Mouse (Mus musculus) A20 (cell line): ENCODE data around the gene Gtf3c2.
A peak's percentile ranks its signal among the peaks of the same experiment; 100 is the strongest.
"Not testable (repeated sequence)": the region's sequence is repeated elsewhere in the genome, so short reads cannot be mapped to it uniquely, and the experiment has no call there.

Experiments used
- DNase-seq: peaks from one replicate; pipeline ENCODE4 v3.0.0-alpha.2; 2011; ENCODE audit warnings: low read depth, low spot score

Gene Gtf3c2

DNA sequence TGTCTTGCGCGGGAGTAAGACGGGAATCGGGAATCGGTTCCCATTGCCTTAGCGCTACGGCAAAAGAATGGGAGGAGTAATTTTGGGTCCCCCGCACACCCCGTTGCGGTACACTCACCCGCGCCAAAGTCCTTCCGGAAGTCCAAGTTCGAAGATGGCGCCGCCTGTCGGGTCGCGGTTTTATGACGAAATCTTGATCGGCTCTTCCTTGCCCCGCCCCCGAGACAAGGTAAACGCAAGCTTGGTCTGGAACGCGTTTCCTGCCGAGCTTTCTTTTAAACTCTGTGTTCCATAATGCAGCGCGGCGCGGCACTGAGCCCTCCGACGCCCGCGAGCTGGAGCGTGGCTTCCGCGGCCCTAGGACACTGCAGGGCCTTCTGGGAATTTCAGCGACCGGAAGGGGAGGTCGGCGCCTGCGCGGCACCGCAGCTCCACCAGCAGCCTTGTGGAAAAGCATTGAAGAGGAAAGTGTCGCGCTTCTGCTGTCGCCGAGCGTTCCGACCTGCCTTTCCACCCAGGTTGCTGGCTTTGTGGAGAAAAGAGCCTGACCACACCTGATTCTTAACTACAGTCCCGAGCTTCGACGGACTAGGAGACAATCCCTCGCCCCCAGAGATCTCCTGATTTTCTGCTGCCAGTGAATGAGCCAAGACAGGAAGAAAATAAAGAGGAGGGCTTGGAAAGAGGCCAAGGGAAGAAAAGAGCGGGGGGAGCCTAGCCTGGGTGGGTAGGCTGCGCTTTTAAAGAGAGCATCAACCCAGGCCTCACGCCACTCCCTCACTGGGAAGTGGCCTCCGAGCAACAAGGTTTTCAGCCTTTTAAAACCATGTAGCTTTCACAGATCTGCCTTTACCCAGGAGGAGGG lies at the start of gene Gtf3c2, which contains the start of gene Gm29609:
Gtf3c2 (minus strand) TSS at position 379 of the 865 bp plus-strand sequence.
Gm29609 (minus strand) TSS at position 146 of the 865 bp plus-strand sequence.
- DNase-seq, result peak; percentile 96

DNA sequence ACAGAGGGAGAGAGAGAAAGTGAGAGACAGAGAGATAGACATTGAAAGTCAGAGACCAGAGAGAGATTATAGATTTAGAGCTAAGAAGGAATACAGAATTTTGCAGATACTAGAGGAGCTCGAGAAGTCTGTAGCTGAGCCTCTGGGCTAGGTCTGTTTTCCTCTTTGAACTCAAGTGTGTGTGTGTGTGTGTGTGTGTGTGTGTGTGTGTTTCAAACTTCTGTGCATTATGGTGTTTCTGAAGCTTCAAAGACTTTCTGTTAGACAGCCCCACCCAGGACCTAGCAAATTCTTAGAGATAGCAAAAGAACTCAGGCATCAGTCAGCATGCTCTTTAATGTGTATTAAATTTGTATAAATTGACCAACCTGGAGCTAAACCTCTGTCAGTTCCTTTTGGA lies 46.7 kb upstream of the Gtf3c2 start:
- no peak for DNase-seq

DNA sequence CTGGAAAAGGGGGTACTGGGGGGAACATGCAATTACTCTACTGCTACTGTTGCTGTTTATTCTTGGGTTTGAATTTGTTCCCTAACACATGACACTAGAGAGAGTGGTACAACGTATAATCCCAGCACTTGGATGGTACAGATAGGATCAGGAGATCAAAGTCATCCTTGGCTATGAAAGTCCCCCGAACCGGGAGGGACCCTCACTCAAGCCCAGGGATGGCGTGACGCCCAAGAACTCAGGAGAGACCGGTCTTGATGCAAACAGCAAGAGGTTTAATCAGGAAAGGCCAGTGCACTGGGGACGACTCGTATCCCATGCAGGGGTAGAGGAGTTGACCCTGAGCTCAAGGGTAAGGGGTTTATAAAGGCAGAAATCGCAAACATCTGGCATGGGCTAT lies 42.8 kb upstream of the Gtf3c2 start:
- no peak for DNase-seq

DNA sequence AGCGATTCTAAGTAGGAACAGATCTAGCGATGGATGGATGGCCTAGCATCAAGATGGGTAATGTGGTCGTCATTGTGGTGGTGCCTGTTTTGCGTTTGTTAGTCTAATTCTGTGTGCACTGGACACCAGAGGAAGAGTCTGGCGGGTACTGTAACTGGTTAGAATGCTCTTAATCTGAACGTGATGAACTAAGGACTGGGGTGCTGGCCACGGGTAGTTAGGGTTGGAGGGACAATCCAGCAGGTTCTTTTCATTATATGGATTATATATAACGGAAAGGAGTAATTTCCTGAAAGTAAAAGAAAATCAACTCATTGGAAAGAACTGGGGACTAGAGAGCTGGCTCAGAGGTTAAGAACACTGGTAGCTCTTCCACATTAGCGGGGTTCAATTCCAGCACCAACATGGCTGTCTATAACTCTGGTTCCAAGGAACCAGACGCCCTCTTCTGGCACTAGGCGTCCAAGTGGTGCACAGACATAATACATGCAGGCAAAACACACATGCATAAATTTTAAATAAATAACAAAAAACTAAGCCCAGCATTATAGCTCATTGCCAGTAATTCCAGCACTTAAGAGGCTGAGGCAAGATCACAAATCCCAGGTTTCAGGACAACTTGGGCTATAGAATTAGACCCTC lies 41.5 kb upstream of the Gtf3c2 start:
- DNase-seq, result peak; percentile 87

DNA sequence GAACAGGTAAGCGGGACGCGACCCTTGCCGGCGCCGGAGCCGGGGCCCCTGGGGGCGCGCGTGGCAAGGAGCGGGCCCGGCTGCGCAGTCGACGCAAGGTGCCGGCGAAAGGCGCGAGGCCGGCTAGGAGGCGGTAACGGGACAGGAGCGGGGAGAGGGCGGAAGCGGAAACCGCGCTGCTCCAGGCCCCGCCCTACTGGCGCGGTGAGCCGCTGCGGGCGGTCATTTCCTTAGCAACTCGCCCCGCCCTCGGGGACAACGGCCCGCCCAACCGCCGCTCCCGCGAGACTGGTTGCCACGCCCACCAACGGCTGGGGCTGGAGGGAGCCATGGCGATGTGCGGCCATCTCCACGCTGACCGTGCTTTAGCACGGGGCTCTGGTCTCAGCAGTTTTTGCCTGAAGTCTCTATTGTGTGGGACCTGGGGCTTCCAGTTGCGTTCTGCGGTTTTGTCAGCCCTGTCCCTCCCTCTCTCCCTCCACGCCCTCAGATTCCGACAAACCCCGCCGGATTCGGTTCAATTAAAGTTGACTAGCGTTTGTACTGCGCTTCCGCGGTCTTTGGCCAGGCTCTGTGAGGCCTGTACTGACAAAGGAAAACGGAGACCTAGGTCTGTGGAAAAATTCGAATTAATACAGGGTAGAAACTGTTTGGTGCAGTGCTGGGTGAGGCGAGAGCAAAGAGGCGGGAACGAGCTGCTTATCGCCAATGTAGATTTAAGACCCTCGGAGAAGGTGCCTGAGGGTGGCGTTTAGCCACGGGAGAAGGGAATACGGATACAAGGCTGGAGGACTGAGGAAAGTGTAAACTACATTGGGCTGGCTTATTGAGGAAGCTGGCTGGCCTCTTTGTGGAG lies 40.7 kb upstream of the Gtf3c2 start, which contains the start of gene Ppm1g:
Ppm1g (minus strand) TSS at position 240 of the 856 bp plus-strand sequence.
- peak; percentile 97 for DNase-seq

DNA sequence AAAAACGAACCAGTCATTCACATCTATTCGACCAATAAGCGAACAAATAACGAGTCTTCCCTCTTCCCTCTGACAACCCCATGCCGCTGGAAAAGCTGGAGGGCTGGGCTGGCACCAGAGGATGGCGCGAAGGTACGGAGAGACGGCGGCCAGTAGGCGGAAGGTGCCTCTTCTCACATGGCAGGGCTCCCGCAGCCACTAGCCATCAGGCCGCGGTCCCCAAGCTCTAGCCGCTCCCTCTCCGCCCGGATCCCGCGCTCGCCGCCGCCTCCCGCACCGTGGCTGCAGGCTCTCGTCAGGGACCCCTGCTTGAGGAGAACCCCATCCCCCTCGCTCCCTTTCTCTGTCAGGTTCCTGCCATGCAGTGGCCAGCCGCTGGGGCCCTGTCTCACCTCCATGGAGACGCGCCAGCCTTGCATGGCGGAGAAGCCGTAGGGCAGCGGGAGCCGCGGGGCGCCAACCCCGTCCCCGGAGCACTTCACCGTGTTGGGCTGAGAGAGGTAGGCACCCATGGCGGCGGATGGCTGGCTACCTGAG lies 40.0 kb upstream of the Gtf3c2 start:
- no peak for DNase-seq

DNA sequence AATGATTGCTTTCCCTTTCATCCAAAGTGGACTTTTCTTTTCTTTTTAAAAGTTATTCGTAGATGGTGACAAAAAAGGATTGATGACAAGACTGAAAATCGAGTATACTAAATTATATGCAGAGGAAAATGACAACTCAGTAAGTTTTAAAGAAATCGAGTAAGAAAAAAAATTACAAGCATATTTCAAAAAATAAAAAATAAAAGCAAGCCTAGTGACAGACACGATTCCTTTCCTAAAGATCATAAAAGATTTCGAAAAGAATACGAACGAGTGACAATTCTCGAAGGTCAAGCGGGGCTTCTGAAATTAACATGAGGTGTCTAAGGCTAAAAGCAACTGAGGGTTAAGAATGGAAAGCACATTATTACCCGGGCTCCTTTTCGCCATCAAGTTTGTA lies 39.5 kb upstream of the Gtf3c2 start:
- peak; percentile 28 for DNase-seq

DNA sequence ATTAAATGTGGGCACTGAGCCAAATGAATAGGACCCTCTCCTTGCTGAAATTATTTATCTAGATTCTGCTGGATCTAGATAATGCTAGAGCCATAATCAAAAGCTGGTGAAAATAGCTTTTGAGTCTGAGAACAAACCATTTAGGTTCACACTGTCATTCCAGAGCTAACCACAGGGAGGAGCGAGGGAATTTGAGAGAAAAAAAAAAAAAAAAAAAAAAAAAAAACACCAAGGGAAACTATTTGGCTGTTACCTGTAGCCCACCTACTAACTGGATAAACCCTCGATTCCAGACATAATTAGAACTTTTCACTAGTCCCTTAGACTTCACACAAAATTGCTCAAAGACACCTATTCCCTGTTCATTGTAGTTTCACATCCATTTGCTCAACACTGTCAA lies 39.1 kb upstream of the Gtf3c2 start:
- DNase-seq, result peak; percentile 38

DNA sequence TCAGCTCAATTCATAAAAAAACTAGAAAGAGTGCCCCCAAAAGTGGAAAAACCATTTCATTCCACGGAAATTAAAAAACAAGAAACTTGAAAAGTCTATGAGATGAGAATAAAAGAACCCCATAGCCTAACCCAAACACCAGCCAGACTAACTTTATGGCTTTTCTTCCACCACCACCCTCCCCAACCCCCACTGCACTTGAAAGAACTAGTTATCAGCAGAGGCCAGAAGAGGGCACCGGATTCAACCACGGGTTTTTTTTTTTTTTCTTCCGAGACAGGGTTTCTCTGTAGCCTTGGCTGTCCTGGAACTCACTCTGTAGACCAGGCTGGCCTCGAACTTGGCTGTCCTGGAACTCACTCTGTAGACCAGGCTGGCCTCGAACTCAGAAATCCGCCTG lies 38.4 kb upstream of the Gtf3c2 start:
- peak; percentile 62 for DNase-seq

DNA sequence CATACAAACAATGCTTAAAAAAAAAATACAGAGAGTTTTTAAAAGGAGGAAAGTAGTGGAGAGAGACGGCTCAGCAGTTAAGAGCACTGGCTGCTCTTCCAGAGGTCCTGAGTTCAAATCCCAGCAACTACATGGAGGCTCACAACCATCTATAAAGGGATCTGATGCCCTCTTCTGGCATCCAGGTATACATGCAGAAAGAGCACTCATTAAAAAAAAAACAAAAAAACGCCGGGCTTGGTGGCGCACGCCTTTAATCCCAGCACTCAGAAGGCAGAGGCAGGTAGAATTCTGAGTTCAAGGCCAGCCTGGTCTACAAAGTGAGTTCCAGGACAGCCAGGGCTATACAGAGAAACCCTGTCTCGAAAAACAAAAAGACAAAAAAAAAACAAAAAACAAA lies 36.6 kb upstream of the Gtf3c2 start:
- not testable (repeated sequence) for DNase-seq

DNA sequence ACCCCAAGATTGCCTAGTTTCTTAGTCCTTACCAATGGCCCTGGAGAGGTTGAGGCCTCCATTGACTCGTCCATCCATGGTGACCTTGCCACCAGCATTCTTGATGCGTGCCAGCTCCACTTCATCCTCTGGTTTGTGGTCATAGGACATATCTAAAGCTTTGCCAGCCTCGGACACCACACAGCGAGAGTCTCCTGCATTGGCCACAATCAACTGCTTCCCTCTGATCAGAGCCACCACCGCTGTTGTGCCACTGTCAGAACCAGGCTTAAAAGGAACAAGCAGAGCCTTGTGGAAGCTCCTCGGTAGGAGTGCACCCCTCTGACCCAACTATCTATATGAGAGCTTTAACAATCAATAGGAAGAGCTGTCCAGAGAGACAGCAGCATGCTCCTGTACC lies 24.5 kb upstream of the Gtf3c2 start:
- DNase-seq, result no peak

DNA sequence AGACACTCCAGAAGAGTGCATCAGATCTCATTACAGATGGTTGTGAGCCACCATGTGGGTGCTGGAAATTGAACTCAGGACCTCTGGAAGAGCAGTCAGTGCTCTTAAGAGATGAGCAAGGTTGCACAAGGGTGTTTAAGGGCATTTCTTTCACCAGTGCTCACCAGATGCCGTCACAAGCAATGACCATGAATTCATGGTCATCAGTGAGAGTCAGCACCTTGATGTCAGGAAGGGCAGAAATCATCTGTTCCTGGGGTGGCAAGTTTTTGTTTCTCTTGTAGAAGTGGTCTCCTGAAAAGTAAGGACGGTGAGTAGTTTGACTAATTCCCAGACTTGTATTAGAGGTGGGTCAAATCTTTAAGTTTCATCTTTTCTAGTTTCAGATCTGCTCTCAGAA lies 23.9 kb upstream of the Gtf3c2 start:
- DNase-seq, result no peak

DNA sequence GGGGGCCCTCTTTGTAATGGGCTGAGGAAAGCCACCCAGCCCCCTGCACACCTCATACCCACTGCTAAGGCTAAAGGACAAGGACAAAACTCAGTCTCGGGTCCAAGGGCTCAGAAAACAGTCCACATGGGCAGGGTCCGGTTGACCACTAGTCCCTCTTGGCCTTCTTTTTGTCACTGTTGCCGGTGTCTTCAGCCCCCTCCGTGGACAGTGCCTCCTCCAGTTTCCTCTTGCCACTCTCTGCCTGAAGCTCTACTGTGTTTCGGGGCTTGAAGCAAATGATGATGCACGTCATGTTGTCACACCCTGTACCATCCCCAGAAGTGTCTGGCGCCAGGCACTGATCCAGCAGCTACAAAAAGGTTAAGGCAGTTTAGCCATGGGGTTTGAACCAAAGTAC lies 23.0 kb upstream of the Gtf3c2 start:
- no peak for DNase-seq

DNA sequence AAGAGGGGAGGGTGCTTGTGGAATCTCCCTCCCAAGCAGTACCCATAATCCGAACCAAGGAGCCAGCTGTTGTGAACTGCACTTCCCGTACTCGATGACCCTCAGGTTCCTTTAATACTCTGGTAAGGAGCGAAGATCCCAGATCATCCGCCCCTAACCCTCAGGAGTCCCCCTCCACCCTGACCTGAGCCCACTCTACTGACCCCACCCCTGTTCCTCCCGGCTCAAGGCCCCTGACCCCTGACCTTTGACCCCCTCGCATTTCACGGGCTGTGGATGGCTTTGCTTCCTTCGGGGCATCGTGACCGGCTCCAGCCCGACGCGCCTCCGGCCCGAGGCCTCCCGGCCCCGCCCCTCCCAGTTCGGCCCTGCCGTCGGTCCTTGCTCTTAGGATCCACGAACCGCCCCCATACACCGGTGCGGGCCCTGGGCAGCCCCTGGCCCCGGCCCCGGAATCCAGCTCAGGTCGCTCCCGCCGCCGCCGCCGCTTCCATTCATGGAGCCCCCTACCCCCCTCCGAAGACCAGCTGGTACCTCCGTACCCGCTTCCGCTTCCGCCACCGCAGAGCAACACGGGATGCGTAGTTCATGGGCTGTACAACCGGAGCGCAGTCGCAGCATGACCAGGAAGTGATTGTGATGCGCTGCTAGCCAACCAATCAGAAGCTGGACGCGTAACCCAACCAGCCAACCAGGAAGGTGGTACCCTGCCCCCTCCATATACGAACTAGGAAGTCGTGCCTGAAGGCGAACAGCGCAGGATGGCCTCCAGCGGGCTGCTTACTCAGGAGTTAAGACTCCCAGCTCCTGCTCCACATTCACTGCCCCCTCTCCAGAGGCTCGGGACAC lies 22.0 kb upstream of the Gtf3c2 start, which contains the start of gene Zfp513:
Zfp513 (minus strand) TSS at position 562 of the 849 bp plus-strand sequence.
- DNase-seq, result peak; percentile 98

DNA sequence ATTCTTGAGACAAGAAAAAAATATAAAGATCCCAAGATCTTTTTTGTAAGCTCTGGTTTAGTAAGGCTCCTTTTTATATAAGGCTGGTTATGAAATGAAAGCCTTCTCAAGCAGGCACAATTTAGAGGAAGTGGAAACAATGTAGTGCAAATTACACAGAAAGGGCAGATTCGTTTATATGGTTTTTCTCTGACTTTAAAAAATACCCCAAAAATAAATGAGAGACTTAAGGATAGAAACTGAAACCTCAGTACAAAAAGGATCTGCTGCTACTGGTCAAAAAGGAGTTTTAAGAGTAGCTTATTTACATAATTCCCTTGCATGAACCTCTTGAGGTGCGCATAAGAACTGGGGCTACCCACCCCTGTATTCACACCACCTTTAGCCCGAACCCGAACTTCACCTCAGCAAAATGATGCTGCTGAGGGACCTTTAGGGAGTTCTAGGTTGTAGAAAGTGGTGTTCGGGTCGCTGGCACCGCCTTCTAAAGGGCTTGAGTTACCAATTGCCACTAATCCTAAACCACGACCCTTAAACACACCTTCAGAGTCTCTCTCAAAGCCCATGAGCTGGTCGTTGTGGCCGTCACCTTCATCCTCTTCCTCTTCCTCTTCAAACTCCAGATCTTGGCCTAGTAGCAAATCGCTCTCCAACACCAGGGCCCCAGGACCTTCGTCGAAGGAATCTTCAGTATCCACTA lies 21.2 kb upstream of the Gtf3c2 start:
- DNase-seq, result peak; percentile 87

DNA sequence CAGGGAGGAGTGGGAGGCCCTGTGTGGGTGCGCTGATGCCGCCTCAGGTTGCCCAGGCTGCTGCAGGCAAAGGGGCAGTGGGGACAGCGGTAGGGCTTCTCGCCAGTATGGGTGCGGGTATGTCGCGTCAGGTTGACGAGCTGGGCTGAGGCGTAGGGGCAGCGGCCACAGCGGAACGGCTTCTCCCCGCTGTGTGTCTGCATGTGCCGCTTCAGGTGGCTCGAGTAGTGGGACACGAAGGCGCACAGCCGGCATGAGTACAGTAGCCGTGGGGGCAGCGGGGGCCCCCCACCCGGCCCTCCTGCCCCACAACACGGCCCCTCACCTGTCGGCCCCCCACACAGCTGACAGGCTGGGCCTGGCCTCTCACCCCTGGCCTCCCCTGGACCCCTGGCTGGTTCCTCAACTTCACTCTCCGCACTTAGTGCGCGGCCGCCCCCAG lies 20.4 kb upstream of the Gtf3c2 start:
- DNase-seq, result peak; percentile 57

DNA sequence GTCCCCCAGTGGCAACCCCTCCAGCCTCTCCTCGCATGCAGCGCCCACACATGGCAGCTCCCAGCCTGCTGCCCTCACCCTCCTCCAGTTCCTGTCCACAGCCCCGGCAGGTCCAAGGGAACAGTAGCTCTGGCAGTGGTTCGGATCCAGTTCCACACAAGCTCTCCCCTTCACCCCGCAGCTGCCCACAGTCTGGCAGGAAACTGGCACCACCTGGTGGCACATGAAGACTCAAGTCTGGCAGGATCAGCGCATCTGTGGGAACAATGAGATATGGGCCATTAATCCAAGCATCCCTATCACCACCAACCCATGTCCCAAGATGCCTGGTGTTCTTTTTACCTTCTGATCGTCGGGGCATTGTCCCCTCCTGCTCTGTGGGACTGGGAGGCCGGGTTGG lies 19.9 kb upstream of the Gtf3c2 start:
- peak; percentile 63 for DNase-seq

DNA sequence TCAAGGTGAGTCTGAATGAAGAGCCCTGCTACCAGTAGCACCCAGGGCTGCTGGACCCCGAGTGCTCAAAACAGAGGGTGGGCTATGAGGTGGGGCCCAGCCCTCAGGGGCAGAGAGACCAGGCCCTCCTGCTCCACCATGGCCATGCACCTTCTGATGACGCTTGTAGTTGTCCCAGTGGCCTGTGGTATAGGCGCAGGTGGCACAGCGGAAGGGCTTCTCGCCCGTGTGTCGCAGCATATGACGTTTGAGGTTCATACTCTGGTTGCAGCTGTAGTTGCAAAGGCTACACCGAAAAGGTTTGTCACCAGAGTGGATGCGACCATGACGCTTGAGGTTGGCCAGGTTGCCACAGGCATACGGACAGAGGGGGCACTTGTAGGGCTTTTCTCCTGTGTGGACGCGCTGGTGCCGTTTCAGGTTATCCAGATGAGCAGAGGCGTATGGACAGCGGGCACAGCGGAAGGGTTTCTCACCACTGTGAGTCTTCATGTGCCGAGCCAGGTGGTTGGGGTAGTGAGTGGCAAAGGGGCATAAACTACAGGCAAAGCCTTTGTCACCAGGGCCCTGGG lies 19.5 kb upstream of the Gtf3c2 start:
- no peak for DNase-seq

DNA sequence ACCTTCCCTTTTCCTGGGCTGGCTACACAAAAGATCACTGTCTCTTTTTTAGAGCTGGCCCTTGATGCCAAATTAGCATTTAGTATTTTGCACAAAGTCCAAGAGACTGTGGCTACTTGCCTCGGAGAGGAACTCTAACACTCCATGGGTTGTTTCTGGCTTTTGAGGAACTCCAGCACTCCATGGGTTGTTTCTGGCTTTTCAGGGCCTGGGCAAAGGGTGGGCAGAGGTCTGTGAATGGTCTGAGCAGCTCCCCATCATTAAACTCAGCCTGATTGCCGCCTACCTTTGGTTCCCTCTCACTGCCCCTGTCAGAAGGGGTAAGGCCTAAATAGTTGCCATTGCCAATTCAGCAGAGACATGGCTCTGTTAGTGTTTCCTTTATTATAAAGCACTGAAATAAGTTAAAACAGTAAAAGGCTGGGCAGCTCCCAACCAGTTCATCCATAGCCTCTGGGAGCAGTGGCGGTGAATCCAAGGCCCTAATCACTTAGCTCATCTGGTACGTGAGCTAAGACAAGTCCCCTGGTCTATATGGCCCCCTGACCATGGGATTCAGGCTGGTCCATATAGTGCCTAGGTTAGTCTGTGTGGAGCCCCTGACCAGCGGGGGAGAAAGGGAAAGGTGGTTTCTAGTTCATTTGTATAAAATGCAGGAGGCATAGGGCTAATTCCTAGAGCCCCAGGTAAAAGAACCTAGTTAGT lies 18.8 kb upstream of the Gtf3c2 start:
- DNase-seq, result no peak
